Mouse (Mus musculus) MEL (cell line): ENCODE data around the gene Adra1d. TPM values are rescaled to one million over a fixed set of nuclear protein-coding genes. Genes with fewer than 3 reads are reported as not detected.

Experiments used
- DNase-seq: peaks from one replicate; pipeline ENCODE4 v3.0.0; 2011; ENCODE audit warnings: low read depth, low spot score
- H3K27ac ChIP-seq: 2 replicates; pipeline ENCODE4 v1.5.1; 2012; ENCODE audit warnings: low read depth, mild to moderate bottlenecking, control low read depth, low read length, moderate library complexity; ENCODE audit not compliant: control insufficient read depth
- H3K27me3 ChIP-seq, 2 experiments: fragments of 150-350 bp in 1 of 2; sonication (generic) in 1 of 2; 2 replicates each; pipeline ENCODE4 v1.6.1; 2012; ENCODE audit warnings: low read length in 2 of 2, mild to moderate bottlenecking in 2 of 2, improper control_type of control experiment in 1 of 2, moderate library complexity in 1 of 2; ENCODE audit not compliant: insufficient read depth in 2 of 2, control insufficient read depth in 1 of 2
- H3K36me3 ChIP-seq, 2 experiments: 2 replicates each; pipeline ENCODE4 v1.6.1; 2012 to 2014; ENCODE audit warnings: low read length in 2 of 2, improper control_type of control experiment in 1 of 2, inconsistent platforms in 1 of 2, mild to moderate bottlenecking in 1 of 2; ENCODE audit not compliant: insufficient read depth in 2 of 2, control insufficient read depth in 1 of 2
- H3K4me1 ChIP-seq, 2 experiments: fragments of 150-350 bp in 1 of 2; sonication (generic) in 1 of 2; 2 replicates each; pipeline ENCODE4 v1.6.1; 2012; ENCODE audit warnings: low read length in 2 of 2, improper control_type of control experiment in 1 of 2, mild to moderate bottlenecking in 1 of 2; ENCODE audit not compliant: insufficient read depth in 2 of 2, control insufficient read depth in 1 of 2
- H3K4me3 ChIP-seq, 2 experiments: fragments of 150-350 bp in 1 of 2; sonication (generic) in 1 of 2; 2 replicates each; pipeline ENCODE4 v1.5.1; 2012; ENCODE audit warnings: low read depth in 2 of 2, low read length in 2 of 2, mild to moderate bottlenecking in 2 of 2, moderate library complexity in 2 of 2, control low read depth in 1 of 2, improper control_type of control experiment in 1 of 2; ENCODE audit not compliant: control insufficient read depth in 1 of 2, insufficient read depth in 1 of 2
- H3K79me2 ChIP-seq: 2 replicates; pipeline ENCODE4 v1.6.1; 2012; ENCODE audit warnings: mild to moderate bottlenecking, low read length, moderate library complexity; ENCODE audit not compliant: control insufficient read depth, poor library complexity, insufficient read depth
- H3K9ac ChIP-seq: 2 replicates; pipeline ENCODE4 v1.6.1; 2012; ENCODE audit warnings: low read depth, mild to moderate bottlenecking, control low read depth, low read length, moderate library complexity; ENCODE audit not compliant: control insufficient read depth, poor library complexity, severe bottlenecking
- H3K9me3 ChIP-seq: fragments of 150-350 bp; sonication (generic); replicated peaks from 2 replicates; pipeline ENCODE4 v1.6.1; 2012; ENCODE audit warnings: mild to moderate bottlenecking, low read length, improper control_type of control experiment, moderate library complexity; ENCODE audit not compliant: insufficient read depth
- E2F4 ChIP-seq: IDR thresholded peaks from 2 replicates; pipeline ENCODE4 v1.6.1; 2011; ENCODE audit warnings: low read depth, low read length, improper control_type of control experiment, borderline replicate concordance
- ETS1 ChIP-seq: IDR thresholded peaks from 2 replicates; pipeline ENCODE4 v1.6.1; 2012; ENCODE audit warnings: low read depth, mild to moderate bottlenecking, inconsistent platforms, low read length, improper control_type of control experiment, moderate library complexity
- GABPA ChIP-seq: IDR thresholded peaks from 2 replicates; pipeline ENCODE4 v1.6.1; 2012; ENCODE audit warnings: low read depth, mild to moderate bottlenecking, inconsistent platforms, low read length, improper control_type of control experiment, moderate library complexity
- GATA1 ChIP-seq: IDR thresholded peaks from 2 replicates; pipeline ENCODE4 v1.6.1; 2011; ENCODE audit warnings: low read depth, low read length, improper control_type of control experiment
- MAZ ChIP-seq: IDR thresholded peaks from 2 replicates; pipeline ENCODE4 v1.6.1; 2012; ENCODE audit warnings: low read depth, mild to moderate bottlenecking, inconsistent platforms, low read length, improper control_type of control experiment
- MEF2A ChIP-seq: IDR thresholded peaks from 2 replicates; pipeline ENCODE4 v1.6.1; 2014; ENCODE audit warnings: low read depth, mild to moderate bottlenecking, inconsistent platforms, low read length, improper control_type of control experiment; ENCODE audit not compliant: poor library complexity, insufficient replicate concordance, severe bottlenecking; ENCODE audit errors: extremely low read depth
- MYB ChIP-seq: IDR thresholded peaks from 2 replicates; pipeline ENCODE4 v1.6.1; 2011; ENCODE audit warnings: mild to moderate bottlenecking, low read depth, low read length, improper control_type of control experiment
- MYC ChIP-seq: IDR thresholded peaks from 2 replicates; pipeline ENCODE4 v1.6.1; 2011; ENCODE audit warnings: low read depth, mild to moderate bottlenecking, low read length, improper control_type of control experiment, moderate library complexity
- NRF1 ChIP-seq: IDR thresholded peaks from 2 replicates; pipeline ENCODE4 v1.6.1; 2014; ENCODE audit warnings: low read depth, mild to moderate bottlenecking, inconsistent platforms, low read length, improper control_type of control experiment, moderate library complexity; ENCODE audit not compliant: poor library complexity, insufficient read depth, severe bottlenecking
- POLR2AphosphoS2 ChIP-seq: IDR thresholded peaks from 2 replicates; pipeline ENCODE4 v1.6.1; 2011; ENCODE audit warnings: low read length, improper control_type of control experiment
- SMC3 ChIP-seq: IDR thresholded peaks from 2 replicates; pipeline ENCODE4 v1.6.1; 2011; ENCODE audit warnings: low read depth, low read length, improper control_type of control experiment
- TAL1 ChIP-seq: IDR thresholded peaks from 2 replicates; pipeline ENCODE4 v1.6.1; 2012; ENCODE audit warnings: mild to moderate bottlenecking, inconsistent platforms, low read length, moderate library complexity, mixed read lengths
- USF1 ChIP-seq: IDR thresholded peaks from 2 replicates; pipeline ENCODE4 v1.6.1; 2014; ENCODE audit warnings: low read depth, mild to moderate bottlenecking, inconsistent platforms, low read length, improper control_type of control experiment, moderate library complexity
- ZC3H11A ChIP-seq: IDR thresholded peaks from 2 replicates; pipeline ENCODE4 v1.6.1; 2012; ENCODE audit warnings: low read depth, mild to moderate bottlenecking, inconsistent platforms, low read length, improper control_type of control experiment
- ZMIZ1 ChIP-seq: IDR thresholded peaks from 2 replicates; pipeline ENCODE4 v1.6.1; 2012; ENCODE audit warnings: low read depth, mild to moderate bottlenecking, inconsistent platforms, low read length, improper control_type of control experiment, moderate library complexity
- polyA plus RNA-seq, 2 experiments: library from polyadenylated mRNA; stranded (reverse) in 1 of 2; unstranded in 1 of 2; fragments of >175 nt in 1 of 2; fragments of >200 nt in 1 of 2; gene quantifications; 2 replicates each; pipeline versions ENCODE4 v1.2.1 to v1.2.4; 2012; ENCODE audit warnings: low replicate concordance in 2 of 2, low read depth in 1 of 2; ENCODE audit not compliant: insufficient read length in 2 of 2, insufficient read depth in 1 of 2, missing spikeins in 1 of 2
- total RNA-seq: library from RNA; depleted of rRNA; stranded (reverse); fragments of 300-350 nt; gene quantifications from 2 replicates; pipeline ENCODE4 v1.2.3, GENCODE M21; 2012

The Adra1d gene
- total and polyA plus RNA-seq, 3 experiments, result not detected

GRCm38 (mm10) chr2:131513477-131513876 lies 48.6 kb downstream of the Adra1d start:
- H3K79me2 ChIP-seq, result no peaks in the 10 kb centered on the region
- H3K9ac ChIP-seq, result no peak overlapping the region
- DNase-seq, result no peak
- H3K4me1 ChIP-seq, result peaks cover 0 to 9% of the 10 kb centered on the region in 2 experiments; a peak in 1 of 4 replicates
- TF ChIP-seq GATA1 (no peak), MYC (no peak), E2F4 (no peak), ZC3H11A (no peak), USF1 (no peak), ETS1 (no peak), ZMIZ1 (no peak), NRF1 (no peak), MAZ (no peak), MEF2A (no peak)
- no peak overlapping the region for H3K4me3 ChIP-seq
- 0 out of 4 replicates have a peak, but pooled peaks cover 0 to 2% of the 10 kb centered on the region in 2 experiments for H3K36me3 ChIP-seq
- no peak overlapping the region for H3K27ac ChIP-seq
- H3K27me3 ChIP-seq, result no peaks in the 10 kb centered on the region
- H3K9me3 ChIP-seq, result no peaks in the 10 kb centered on the region

GRCm38 (mm10) chr2:131510531-131510930 lies 51.6 kb downstream of the Adra1d start:
- Histone ChIP-seq H3K27ac (no peak overlapping the region), H3K9me3 (no peaks in the 10 kb centered on the region)
- no peak for TF ChIP-seq ZMIZ1
- no peak for TF ChIP-seq TAL1
- no peak for TF ChIP-seq GABPA
- TF ChIP-seq MYB, result no peak
- TF ChIP-seq POLR2AphosphoS2, result no peak
- TF ChIP-seq E2F4, result no peak
- TF ChIP-seq SMC3, result no peak
- TF ChIP-seq, all 39 proteins: peak for 0
- Histone ChIP-seq H3K79me2 (no peaks in the 10 kb centered on the region), H3K27me3 (no peaks in the 10 kb centered on the region), H3K9ac (no peak overlapping the region), H3K4me3 (no peak overlapping the region), H3K4me1 (peaks cover 0 to 11% of the 10 kb centered on the region in 2 experiments; a peak in 1 of 4 replicates), H3K36me3 (0 out of 4 replicates have a peak, but pooled peaks cover 0 to 2% of the 10 kb centered on the region in 2 experiments)
- DNase-seq, result no peak
